Mouse (Mus musculus): ENCODE results near the gene Fto. TPM values are rescaled to one million over a fixed set of nuclear protein-coding genes. Genes with fewer than 3 reads are reported as not detected.

Fto gene
- polyA plus RNA-seq, 1 experiment from 2014 or later, result 72.1 TPM

DNA sequence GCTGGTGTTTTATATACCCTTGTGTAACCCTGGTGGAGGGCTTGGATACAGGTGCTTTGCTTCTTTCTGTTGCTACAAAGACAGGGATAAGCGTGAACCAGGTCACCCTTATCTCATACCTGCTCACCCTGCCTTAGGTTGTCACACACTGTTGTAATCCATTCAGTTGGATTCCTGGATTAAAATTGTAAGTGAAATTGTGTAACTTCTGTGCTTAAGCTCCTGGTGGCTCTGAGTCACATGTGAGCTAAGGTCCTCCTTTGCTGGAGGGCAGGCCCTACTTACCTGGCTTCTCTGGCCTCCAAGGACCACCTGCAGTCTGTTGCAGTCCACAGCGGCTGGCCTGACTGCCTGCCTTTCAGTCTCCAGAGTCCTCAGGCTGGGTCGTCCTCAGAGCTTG is 71.1 kb downstream of the Fto start:
- H3K4me2 ChIP-seq (ENCODE audit: low read depth, low read length), result no peak overlapping the region
- no peak overlapping the region for H3K4me3 ChIP-seq (ENCODE audit: low read length)
- H3K9me3 ChIP-seq (replicated peaks; ENCODE audit: control insufficient read depth, low read length), result no peaks in the 10 kb centered on the region
- no peaks in the 10 kb centered on the region for H3K36me3 ChIP-seq (ENCODE audit: control insufficient read depth, insufficient read depth)
- no peak for ATAC-seq (replicated peaks; ENCODE audit: extremely low read depth, insufficient read depth, low FRiP score)
- no peak overlapping the region for H3K9ac ChIP-seq (ENCODE audit: low read length)
- H3K27me3 ChIP-seq (ENCODE audit: control insufficient read depth, insufficient read depth, low read length), result no peaks in the 10 kb centered on the region
- 87% methylated on average over 3 of the region's 3 CpGs for WGBS
- peaks cover 19% of the 10 kb centered on the region for H3K4me1 ChIP-seq (ENCODE audit: control insufficient read depth, insufficient read depth, low read length)
- H3K27ac ChIP-seq (ENCODE audit: low read length), result no peak overlapping the region

DNA sequence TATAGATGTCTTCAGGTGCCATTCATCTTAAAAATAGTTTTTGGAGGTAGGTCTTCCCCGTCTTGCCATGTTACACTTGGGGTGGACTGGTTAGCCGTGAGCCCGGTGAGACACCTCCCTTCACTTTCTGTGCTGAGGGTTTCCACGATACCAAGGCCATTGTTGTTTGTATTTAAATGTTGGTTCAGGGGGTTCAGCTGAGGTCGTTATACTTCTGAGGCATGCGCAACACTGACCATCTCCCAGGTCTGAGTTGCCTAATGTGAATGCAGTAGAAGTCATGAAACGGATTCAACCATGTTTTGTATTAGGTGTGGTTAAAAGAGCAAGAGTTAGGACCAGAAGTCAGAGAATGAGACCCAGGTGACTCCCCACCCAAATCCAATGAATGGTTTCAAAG is 72.5 kb downstream of the Fto start:
- Histone ChIP-seq H3K4me2 (ENCODE audit: low read depth, low read length) (no peak overlapping the region), H3K4me3 (ENCODE audit: low read length) (no peak overlapping the region), H3K36me3 (ENCODE audit: control insufficient read depth, insufficient read depth) (no peaks in the 10 kb centered on the region), H3K9me3 (replicated peaks; ENCODE audit: control insufficient read depth, low read length) (no peaks in the 10 kb centered on the region), H3K9ac (ENCODE audit: low read length) (no peak overlapping the region), H3K27ac (ENCODE audit: low read length) (no peak overlapping the region), H3K27me3 (ENCODE audit: control insufficient read depth, insufficient read depth, low read length) (no peaks in the 10 kb centered on the region), H3K4me1 (ENCODE audit: control insufficient read depth, insufficient read depth, low read length) (peaks cover 16% of the 10 kb centered on the region)
- WGBS, result 95% methylated on average over 7 of the region's 7 CpGs
- no peak for ATAC-seq (replicated peaks; ENCODE audit: extremely low read depth, insufficient read depth, low FRiP score)

- H3K4me3 ChIP-seq (ENCODE audit: low read length), result no peak overlapping the region
- no peak for ATAC-seq (replicated peaks; ENCODE audit: extremely low read depth, insufficient read depth, low FRiP score)
- no peak overlapping the region for H3K27ac ChIP-seq (ENCODE audit: low read length)
- H3K9me3 ChIP-seq (replicated peaks; ENCODE audit: control insufficient read depth, low read length), result no peaks in the 10 kb centered on the region
- H3K4me2 ChIP-seq (ENCODE audit: low read depth, low read length), result no peak overlapping the region
- no peaks in the 10 kb centered on the region for H3K27me3 ChIP-seq (ENCODE audit: control insufficient read depth, insufficient read depth, low read length)
- no peak overlapping the region for H3K9ac ChIP-seq (ENCODE audit: low read length)
- 72% methylated on average over 9 of the region's 9 CpGs for WGBS
- no peaks in the 10 kb centered on the region for H3K36me3 ChIP-seq (ENCODE audit: control insufficient read depth, insufficient read depth)
- peaks cover 17% of the 10 kb centered on the region for H3K4me1 ChIP-seq (ENCODE audit: control insufficient read depth, insufficient read depth, low read length)
Measured at GRCm38 (mm10) chr8:91390369-91391020, 77.2 kb downstream of the Fto start.

- Histone ChIP-seq H3K9me3 (replicated peaks; ENCODE audit: control insufficient read depth, low read length) (no peaks in the 10 kb centered on the region), H3K9ac (ENCODE audit: low read length) (no peak overlapping the region), H3K36me3 (ENCODE audit: control insufficient read depth, insufficient read depth) (no peaks in the 10 kb centered on the region), H3K4me1 (ENCODE audit: control insufficient read depth, insufficient read depth, low read length) (peaks cover 17% of the 10 kb centered on the region), H3K27ac (ENCODE audit: low read length) (no peak overlapping the region), H3K4me2 (ENCODE audit: low read depth, low read length) (no peak overlapping the region), H3K4me3 (ENCODE audit: low read length) (no peak overlapping the region), H3K27me3 (ENCODE audit: control insufficient read depth, insufficient read depth, low read length) (no peaks in the 10 kb centered on the region)
- WGBS, result 57% methylated on average over 7 of the region's 7 CpGs
- no peak for ATAC-seq (replicated peaks; ENCODE audit: extremely low read depth, insufficient read depth, low FRiP score)
Measured at GRCm38 (mm10) chr8:91392261-91392660, 78.9 kb downstream of the Fto start.

DNA sequence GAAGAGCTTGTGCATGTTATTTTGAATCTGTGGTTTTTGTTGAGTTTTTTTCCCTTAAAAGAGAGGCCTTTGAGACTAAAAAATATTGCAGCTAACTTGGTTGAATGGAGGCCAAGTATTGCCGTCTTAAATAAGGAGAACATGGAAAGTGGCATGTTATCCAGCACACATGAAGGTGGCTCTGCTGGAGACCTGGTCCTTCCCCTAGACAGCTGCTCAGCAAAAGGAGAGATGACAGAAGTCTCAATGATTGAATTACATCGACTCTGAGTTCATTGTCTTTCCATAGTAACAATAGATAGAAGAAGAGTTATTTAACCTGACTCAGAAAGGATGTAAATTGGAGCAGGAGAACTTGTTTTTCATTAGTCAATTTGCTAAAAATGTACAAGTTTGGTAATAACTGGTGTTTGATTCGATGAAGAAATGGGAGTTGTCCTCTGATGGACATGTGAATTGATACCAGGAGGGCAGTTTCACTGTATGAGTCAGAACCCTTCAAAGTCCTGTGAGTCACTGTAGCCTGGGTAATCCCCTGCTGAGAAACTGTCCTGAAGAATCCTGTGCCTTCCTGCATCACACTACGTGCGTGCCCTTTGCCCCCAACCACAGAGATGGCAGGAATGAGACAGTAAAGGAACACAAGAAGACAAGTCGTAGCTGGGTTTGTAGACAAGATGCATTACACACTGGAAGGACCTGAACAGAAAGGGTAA is 82.2 kb downstream of the Fto start:
- no peak for ATAC-seq (replicated peaks; ENCODE audit: extremely low read depth, insufficient read depth, low FRiP score)
- no peak overlapping the region for H3K4me3 ChIP-seq (ENCODE audit: low read length)
- WGBS, result 74% methylated on average over 6 of the region's 6 CpGs
- H3K9me3 ChIP-seq (replicated peaks; ENCODE audit: control insufficient read depth, low read length), result no peaks in the 10 kb centered on the region
- peaks cover 13% of the 10 kb centered on the region; the same call in 1 of the 2 replicates for H3K4me1 ChIP-seq (ENCODE audit: control insufficient read depth, insufficient read depth, low read length)
- H3K36me3 ChIP-seq (ENCODE audit: control insufficient read depth, insufficient read depth), result no peaks in the 10 kb centered on the region
- no peak overlapping the region for H3K9ac ChIP-seq (ENCODE audit: low read length)
- no peaks in the 10 kb centered on the region for H3K27me3 ChIP-seq (ENCODE audit: control insufficient read depth, insufficient read depth, low read length)
- no peak overlapping the region for H3K4me2 ChIP-seq (ENCODE audit: low read depth, low read length)
- H3K27ac ChIP-seq (ENCODE audit: low read length), result no peak overlapping the region

DNA sequence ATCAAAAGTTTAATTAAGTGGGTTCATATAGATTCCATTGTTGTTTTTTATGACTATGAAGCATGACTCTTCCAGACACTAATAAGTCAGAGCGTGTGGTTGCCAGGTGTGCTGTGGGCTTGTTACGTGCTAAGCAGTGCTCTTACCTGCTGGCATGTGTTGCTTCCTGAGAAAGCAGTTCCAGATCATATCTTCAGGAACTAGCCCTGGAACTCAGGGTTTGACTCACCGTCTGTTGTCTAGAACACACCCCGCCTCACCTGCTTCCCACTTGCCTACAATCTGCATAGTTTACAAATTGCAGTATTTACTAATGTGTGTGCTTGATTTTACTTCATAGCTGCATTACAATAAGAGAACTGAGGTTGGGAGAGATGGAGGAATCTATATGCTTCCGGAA is 84.7 kb downstream of the Fto start:
- Histone ChIP-seq H3K4me2 (ENCODE audit: low read depth, low read length) (no peak overlapping the region), H3K9me3 (replicated peaks; ENCODE audit: control insufficient read depth, low read length) (no peaks in the 10 kb centered on the region), H3K9ac (ENCODE audit: low read length) (no peak overlapping the region), H3K27ac (ENCODE audit: low read length) (no peak overlapping the region), H3K36me3 (ENCODE audit: control insufficient read depth, insufficient read depth) (no peaks in the 10 kb centered on the region), H3K4me3 (ENCODE audit: low read length) (no peak overlapping the region), H3K4me1 (ENCODE audit: control insufficient read depth, insufficient read depth, low read length) (peaks cover 6% of the 10 kb centered on the region; the same call in 1 of the 2 replicates), H3K27me3 (ENCODE audit: control insufficient read depth, insufficient read depth, low read length) (no peaks in the 10 kb centered on the region)
- no peak for ATAC-seq (replicated peaks; ENCODE audit: extremely low read depth, insufficient read depth, low FRiP score)
- WGBS, result 92% methylated on average over 5 of the region's 5 CpGs

- no peaks in the 10 kb centered on the region for H3K36me3 ChIP-seq (ENCODE audit: control insufficient read depth, insufficient read depth)
- H3K4me3 ChIP-seq (ENCODE audit: low read length), result no peak overlapping the region
- H3K27ac ChIP-seq (ENCODE audit: low read length), result no peak overlapping the region
- no peak; the same call in 1 of the 2 replicates for ATAC-seq (replicated peaks; ENCODE audit: extremely low read depth, insufficient read depth, low FRiP score)
- no peak overlapping the region for H3K4me2 ChIP-seq (ENCODE audit: low read depth, low read length)
- H3K9me3 ChIP-seq (replicated peaks; ENCODE audit: control insufficient read depth, low read length), result no peaks in the 10 kb centered on the region
- WGBS, result 66% methylated on average over 9 of the region's 9 CpGs
- H3K9ac ChIP-seq (ENCODE audit: low read length), result no peak overlapping the region
- H3K4me1 ChIP-seq (ENCODE audit: control insufficient read depth, insufficient read depth, low read length), result peaks cover 2% of the 10 kb centered on the region; the same call in 1 of the 2 replicates
- H3K27me3 ChIP-seq (ENCODE audit: control insufficient read depth, insufficient read depth, low read length), result no peaks in the 10 kb centered on the region
Measured at GRCm38 (mm10) chr8:91402980-91403975, 90.0 kb downstream of the Fto start.

GRCm38 (mm10) chr8:91404311-91404710 is 91.0 kb downstream of the Fto start:
- Histone ChIP-seq H3K27me3 (ENCODE audit: control insufficient read depth, insufficient read depth, low read length) (no peaks in the 10 kb centered on the region), H3K4me3 (ENCODE audit: low read length) (no peak overlapping the region), H3K36me3 (ENCODE audit: control insufficient read depth, insufficient read depth) (peaks cover under 1% of the 10 kb centered on the region), H3K9ac (ENCODE audit: low read length) (no peak overlapping the region), H3K4me1 (ENCODE audit: control insufficient read depth, insufficient read depth, low read length) (peaks cover 2% of the 10 kb centered on the region; the same call in 1 of the 2 replicates), H3K9me3 (replicated peaks; ENCODE audit: control insufficient read depth, low read length) (no peaks in the 10 kb centered on the region), H3K27ac (ENCODE audit: low read length) (no peak overlapping the region), H3K4me2 (ENCODE audit: low read depth, low read length) (no peak overlapping the region)
- no peak for ATAC-seq (replicated peaks; ENCODE audit: extremely low read depth, insufficient read depth, low FRiP score)
- 80% methylated on average over 7 of the region's 7 CpGs for WGBS

Measured in heart, embryonic 16.5 days (tissue).